ENCODE assay signal across 22 mouse cellular contexts in the genomic region with DNA sequence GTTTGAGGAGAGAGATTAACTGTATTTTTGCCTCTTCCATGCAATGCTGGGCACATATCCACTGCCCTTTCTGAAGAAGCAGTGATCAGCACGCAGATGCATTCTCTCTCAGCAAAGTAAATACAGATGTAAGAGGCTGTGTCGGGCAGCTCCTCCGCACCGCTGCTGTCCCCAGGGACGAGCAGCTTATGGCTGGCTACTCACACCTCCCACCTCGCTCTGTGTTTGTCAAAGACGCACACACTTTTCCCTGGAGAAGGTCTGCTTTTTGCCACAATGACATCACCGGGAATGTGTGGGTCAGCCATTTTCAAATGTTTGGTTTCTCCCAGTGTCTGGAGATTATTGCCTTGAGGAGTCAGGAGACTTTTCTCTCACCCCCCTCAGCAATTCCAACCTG. TPM values are rescaled to one million over a fixed set of nuclear protein-coding genes. Genes with fewer than 3 reads are reported as not detected.
DNase-seq lines count a peak whose midpoint lies in the region; ATAC-seq lines count a peak whose summit lies in the region.
"Had no signal": no experiment of that assay in that cellular context is flagged by ENCODE, and none has a peak within 500 bp of the region (broad histone marks: within the 10 kb centered on the region; RNA-seq: fewer than 3 reads in every experiment).

No protein-coding gene starts in this region.

- no peak overlapping the region for H3K4me3 ChIP-seq in kidney, embryonic 14.5 days (ENCODE audit: low read length)
- H3K4me3 ChIP-seq in midbrain, embryonic 14.5 days (replicated peaks; ENCODE audit: low read depth, low read length) = no peak overlapping the region
- H3K4me3 ChIP-seq in midbrain, embryonic 13.5 days (replicated peaks) = no peak overlapping the region
- H3K4me3 ChIP-seq in embryonic facial prominence, embryonic 11.5 days (ENCODE audit: low read depth, low read length) = no peak overlapping the region
- H3K4me3 ChIP-seq: forebrain, embryonic 12.5 days; heart, adult 2 months; intestine, embryonic 15.5 days had no signal

- H3K9ac ChIP-seq in kidney, embryonic 14.5 days (ENCODE audit: low read depth, low read length) = no peak overlapping the region
- no peak overlapping the region for H3K9ac ChIP-seq in midbrain, embryonic 14.5 days (replicated peaks; ENCODE audit: low read length)
- H3K9ac ChIP-seq in midbrain, embryonic 13.5 days (replicated peaks) = no peak overlapping the region
- no peak overlapping the region for H3K9ac ChIP-seq in embryonic facial prominence, embryonic 11.5 days (replicated peaks; ENCODE audit: low read length)
- H3K9ac ChIP-seq: forebrain, embryonic 12.5 days; hindbrain, embryonic 14.5 days; intestine, embryonic 15.5 days had no signal

- no peak overlapping the region for H3K4me2 ChIP-seq in kidney, embryonic 14.5 days (replicated peaks; ENCODE audit: low read depth, low read length)
- H3K4me2 ChIP-seq in midbrain, embryonic 14.5 days (ENCODE audit: low read length) = no peak overlapping the region
- no peak overlapping the region for H3K4me2 ChIP-seq in midbrain, embryonic 13.5 days (replicated peaks)
- no peak overlapping the region for H3K4me2 ChIP-seq in embryonic facial prominence, embryonic 11.5 days (ENCODE audit: low read depth, low read length)
- H3K4me2 ChIP-seq: forebrain, embryonic 12.5 days; hindbrain, embryonic 14.5 days; intestine, embryonic 15.5 days had no signal

- H3K9me3 ChIP-seq in kidney, embryonic 14.5 days (ENCODE audit: control insufficient read depth, low read length) = no peaks in the 10 kb centered on the region
- H3K9me3 ChIP-seq in midbrain, embryonic 14.5 days (ENCODE audit: control insufficient read depth, low read length) = no peaks in the 10 kb centered on the region
- no peaks in the 10 kb centered on the region for H3K9me3 ChIP-seq in midbrain, embryonic 13.5 days
- no peaks in the 10 kb centered on the region for H3K9me3 ChIP-seq in embryonic facial prominence, embryonic 11.5 days (replicated peaks; ENCODE audit: control insufficient read depth, low read length)
- H3K9me3 ChIP-seq: forebrain, embryonic 12.5 days; intestine, embryonic 15.5 days had no signal

- WGBS in kidney, embryonic 14.5 days = 16% methylated on average over 8 of the region's 8 CpGs
- WGBS in midbrain, embryonic 14.5 days = 58% methylated on average over 8 of the region's 8 CpGs
- 53% methylated on average over 8 of the region's 8 CpGs for WGBS in midbrain, embryonic 13.5 days
- WGBS in embryonic facial prominence, embryonic 11.5 days = 35% methylated on average over 8 of the region's 8 CpGs

- peaks cover 20% of the 10 kb centered on the region for H3K4me1 ChIP-seq in kidney, embryonic 14.5 days (ENCODE audit: control insufficient read depth, insufficient read depth, low read length)
- no peaks in the 10 kb centered on the region for H3K4me1 ChIP-seq in midbrain, embryonic 14.5 days (ENCODE audit: control insufficient read depth, insufficient read depth, low read length)
- no peaks in the 10 kb centered on the region for H3K4me1 ChIP-seq in midbrain, embryonic 13.5 days (replicated peaks)
- H3K4me1 ChIP-seq in embryonic facial prominence, embryonic 11.5 days (ENCODE audit: control insufficient read depth, insufficient read depth, low read length) = no peaks in the 10 kb centered on the region
- H3K4me1 ChIP-seq: forebrain, embryonic 12.5 days; intestine, embryonic 15.5 days had no signal

- peak overlapping the region; percentile 24; the same call in 1 of the 2 replicates for H3K27ac ChIP-seq in kidney, embryonic 14.5 days (ENCODE audit: low read depth, low read length)
- H3K27ac ChIP-seq in midbrain, embryonic 14.5 days (replicated peaks; ENCODE audit: low read depth, low read length) = no peak overlapping the region
- H3K27ac ChIP-seq in midbrain, embryonic 13.5 days = no peak overlapping the region
- no peak overlapping the region for H3K27ac ChIP-seq in embryonic facial prominence, embryonic 11.5 days (replicated peaks; ENCODE audit: low read depth, low read length)
- H3K27ac ChIP-seq: forebrain, embryonic 12.5 days; heart, adult 2 months; hindbrain, embryonic 14.5 days; intestine, embryonic 15.5 days had no signal

- peaks cover 5% of the 10 kb centered on the region for H3K27me3 ChIP-seq in kidney, embryonic 14.5 days (ENCODE audit: control insufficient read depth, insufficient read depth, low read length)
- no peaks in the 10 kb centered on the region for H3K27me3 ChIP-seq in midbrain, embryonic 14.5 days (ENCODE audit: control insufficient read depth, insufficient read depth, low read length)
- H3K27me3 ChIP-seq in midbrain, embryonic 13.5 days = no peaks in the 10 kb centered on the region
- H3K27me3 ChIP-seq in embryonic facial prominence, embryonic 11.5 days (ENCODE audit: control insufficient read depth, insufficient read depth, low read length) = no peaks in the 10 kb centered on the region
- H3K27me3 ChIP-seq: forebrain, embryonic 12.5 days; intestine, embryonic 15.5 days had no signal

- peak; percentile 48; the same call in 1 of the 2 replicates for ATAC-seq in kidney, embryonic 14.5 days (ENCODE audit: low FRiP score, low TSS enrichment)
- no peak for ATAC-seq in midbrain, embryonic 14.5 days (ENCODE audit: low FRiP score, low TSS enrichment)
- ATAC-seq in midbrain, embryonic 13.5 days = no peak
- ATAC-seq in embryonic facial prominence, embryonic 11.5 days (replicated peaks; ENCODE audit: insufficient number of reproducible peaks, low FRiP score, low TSS enrichment, low read depth) = no peak
- ATAC-seq: intestine, embryonic 15.5 days; lung, postnatal 0 days had no signal

- no peak for DNase-seq in kidney, adult 9 months
- peak; percentile 40 for DNase-seq in midbrain, embryonic 14.5 days
- DNase-seq in embryonic facial prominence, embryonic 11.5 days (ENCODE audit: low spot score) = peak; percentile 48
- peak; percentile 68 for DNase-seq in mesoderm, embryonic 11.5 days (ENCODE audit: low read depth, low spot score)
- DNase-seq in spleen, adult 12 weeks (ENCODE audit: low spot score) = no peak
- no peak for DNase-seq in spleen, postnatal 4 days (ENCODE audit: low spot score in 2 of 2)
- DNase-seq: cerebellum, adult 2 months; gastrocnemius, postnatal 14 days; heart, adult 2 months; heart, postnatal 36 days; liver; right cerebral cortex, adult 18-20 months; spleen, adult 18-20 months; thymus, postnatal 36 days had no signal

- H3K36me3 ChIP-seq in kidney, embryonic 14.5 days (ENCODE audit: control insufficient read depth, insufficient read depth, low read length) = no peaks in the 10 kb centered on the region
- H3K36me3 ChIP-seq in midbrain, embryonic 14.5 days (ENCODE audit: control insufficient read depth, insufficient read depth, low read length) = no peaks in the 10 kb centered on the region
- no peaks in the 10 kb centered on the region for H3K36me3 ChIP-seq in midbrain, embryonic 13.5 days
- no peaks in the 10 kb centered on the region for H3K36me3 ChIP-seq in embryonic facial prominence, embryonic 11.5 days (replicated peaks; ENCODE audit: control insufficient read depth, insufficient read depth, low read depth, low read length)
- H3K36me3 ChIP-seq: forebrain, embryonic 12.5 days; intestine, embryonic 15.5 days had no signal

RNA-seq across cellular contexts. Expression of a gene that starts 38.4 kb away (rescaled TPM):
- polyA plus RNA-seq in kidney, embryonic 14.5 days (2014; fragmentation: Nextera tagmentation; extraction: Ambion mirVana) = 0.43 TPM in 1 of 2 replicates, not detected in the other
- 0.21 and 0.46 TPM in 2 replicates for polyA plus RNA-seq in midbrain, embryonic 14.5 days (2014; fragmentation: Nextera tagmentation; extraction: Ambion mirVana)
- polyA plus RNA-seq in midbrain, embryonic 13.5 days (2015; fragmentation: Nextera tagmentation; extraction: Ambion mirVana) = 0.11 and 0.34 TPM in 2 replicates
- polyA plus RNA-seq in embryonic facial prominence, embryonic 11.5 days (2014; fragmentation: Nextera tagmentation; extraction: Ambion mirVana) = 0.25 TPM in 1 of 2 replicates, not detected in the other
- polyA plus RNA-seq: heart, adult 2 months; heart, embryonic 14.5 days; hindbrain, embryonic 14.5 days; stomach, embryonic 14.5 days had no signal

RNA-seq across cellular contexts. Expression of a gene that starts 45.2 kb away (rescaled TPM):
- 414 and 584 TPM in 2 replicates for polyA plus RNA-seq in kidney, embryonic 14.5 days (2014; fragmentation: Nextera tagmentation; extraction: Ambion mirVana)
- polyA plus RNA-seq in midbrain, embryonic 14.5 days (2014; fragmentation: Nextera tagmentation; extraction: Ambion mirVana) = 536 and 755 TPM in 2 replicates
- polyA plus RNA-seq in midbrain, embryonic 13.5 days (2015; fragmentation: Nextera tagmentation; extraction: Ambion mirVana) = 576 and 596 TPM in 2 replicates
- polyA plus RNA-seq in embryonic facial prominence, embryonic 11.5 days (2014; fragmentation: Nextera tagmentation; extraction: Ambion mirVana) = 307 and 343 TPM in 2 replicates

Comparison
In these comparisons a context has a peak if more than half of its experiments do, and no peak if none do; other contexts are left out.
1. DNase-seq: peak in midbrain, embryonic 14.5 days (single experiment), embryonic facial prominence, embryonic 11.5 days (single experiment) and mesoderm, embryonic 11.5 days (single experiment); none in kidney, adult 9 months (single experiment), spleen, adult 12 weeks (single experiment) and spleen, postnatal 4 days (0 of 2).